Mouse (Mus musculus) lung, postnatal 0 days (tissue): ENCODE data around the gene Stub1.

Experiments used
- CTCF ChIP-seq: IDR thresholded peaks from 2 replicates; pipeline ENCODE4 v1.5.1; 2016; ENCODE audit warnings: antibody characterized with exemption, mild to moderate bottlenecking
- EP300 ChIP-seq: IDR thresholded peaks from 2 replicates; pipeline ENCODE4 v1.6.1; 2016; ENCODE audit warnings: antibody characterized with exemption, mild to moderate bottlenecking, control low read depth

DNA sequence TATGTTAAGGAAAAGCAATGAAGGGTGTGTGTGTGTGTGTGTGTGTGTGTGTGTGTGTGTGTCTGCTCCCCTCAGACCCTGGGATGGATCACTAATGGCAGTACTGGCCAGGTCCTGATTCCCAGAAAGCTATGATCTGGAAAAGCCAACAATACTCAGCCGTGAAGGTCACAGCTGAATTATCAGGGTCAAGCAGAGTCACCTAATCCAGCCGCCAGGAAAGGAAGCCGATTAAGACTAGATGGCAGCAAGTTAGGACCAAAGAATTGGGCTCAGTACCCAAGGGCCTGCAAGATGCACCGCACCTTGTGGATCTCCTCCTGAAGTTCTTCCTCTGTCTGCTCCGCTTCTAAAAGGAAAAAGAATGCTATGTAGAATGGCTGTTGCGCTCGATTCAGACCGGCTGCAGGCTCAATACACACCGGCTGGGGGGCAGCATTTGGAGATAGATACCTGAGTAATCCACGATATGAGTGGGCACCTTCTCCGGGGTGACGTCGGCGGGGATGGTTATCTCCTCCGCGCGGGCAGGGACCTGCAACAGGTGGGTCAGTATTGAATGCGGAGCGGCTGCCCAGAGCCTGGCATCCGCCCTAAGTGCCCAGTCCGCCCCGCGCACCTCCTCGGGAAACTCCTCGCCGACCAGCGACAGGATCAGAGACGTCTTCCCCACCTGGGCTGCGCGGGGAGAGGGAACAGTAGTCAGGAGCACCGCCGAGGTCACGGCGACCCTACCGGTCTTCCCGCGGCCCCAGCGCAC is 10.6 kb upstream of the Stub1 start:
- TF ChIP-seq CTCF (no peak), EP300 (no peak)
